Mouse (Mus musculus) liver, adult 10 weeks (tissue): ENCODE results near the gene D10Jhu81e. TPM values are rescaled to one million over a fixed set of nuclear protein-coding genes. Genes with fewer than 3 reads are reported as not detected.

Source experiments
- polyA plus RNA-seq: library from polyadenylated mRNA; stranded (reverse); fragments of 350-450 nt; fragmentation: Illumina TruSeq; extraction: RNeasy Lipid Tissue Mini Kit (QIAGEN cat#74804); gene quantifications from one replicate; pipeline ENCODE4 v1.2.3, GENCODE M21; 2014; ENCODE audit warnings: low read depth, low replicate concordance

The D10Jhu81e gene
- polyA plus RNA-seq = 34.9 TPM

DNA sequence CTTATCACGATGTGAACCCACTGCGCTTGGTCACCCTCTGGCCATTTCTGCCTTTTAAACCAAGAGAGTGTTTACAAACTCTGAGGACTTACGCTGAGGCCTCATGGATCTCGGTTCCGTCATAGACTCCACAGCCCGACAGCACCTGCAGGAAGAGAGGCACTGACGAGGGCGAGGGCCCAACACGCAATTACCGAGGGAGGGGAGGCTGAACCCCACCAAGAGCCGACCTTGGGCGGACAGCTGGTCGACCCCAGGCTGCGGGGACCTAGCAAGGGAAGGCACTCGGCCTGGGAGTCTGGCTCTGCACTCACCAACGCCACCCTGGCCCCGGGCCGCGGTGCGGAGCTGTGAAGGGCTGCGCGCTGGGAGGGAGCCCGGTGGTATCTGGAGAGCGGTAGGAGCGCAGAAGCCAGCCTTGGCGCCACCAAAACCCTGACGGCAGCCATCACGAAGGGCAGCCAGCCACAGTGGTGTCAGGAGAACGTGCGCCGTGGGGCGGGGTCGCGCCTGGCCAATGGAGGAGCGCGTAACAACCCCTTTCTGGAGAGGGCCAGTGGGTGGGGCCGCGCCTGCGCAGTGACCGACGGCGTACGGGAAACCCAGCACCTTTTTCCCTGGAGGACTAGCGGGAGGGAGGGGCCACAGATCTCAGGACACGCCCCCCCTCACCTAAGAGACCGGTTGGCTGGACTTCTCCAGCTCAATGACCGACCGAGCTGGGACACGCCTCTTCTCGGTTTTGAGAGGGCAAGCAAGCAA is at the start of gene D10Jhu81e:
Gene D10Jhu81e, minus strand, starts transcription at position 502 of the 762 bp plus-strand sequence.

DNA sequence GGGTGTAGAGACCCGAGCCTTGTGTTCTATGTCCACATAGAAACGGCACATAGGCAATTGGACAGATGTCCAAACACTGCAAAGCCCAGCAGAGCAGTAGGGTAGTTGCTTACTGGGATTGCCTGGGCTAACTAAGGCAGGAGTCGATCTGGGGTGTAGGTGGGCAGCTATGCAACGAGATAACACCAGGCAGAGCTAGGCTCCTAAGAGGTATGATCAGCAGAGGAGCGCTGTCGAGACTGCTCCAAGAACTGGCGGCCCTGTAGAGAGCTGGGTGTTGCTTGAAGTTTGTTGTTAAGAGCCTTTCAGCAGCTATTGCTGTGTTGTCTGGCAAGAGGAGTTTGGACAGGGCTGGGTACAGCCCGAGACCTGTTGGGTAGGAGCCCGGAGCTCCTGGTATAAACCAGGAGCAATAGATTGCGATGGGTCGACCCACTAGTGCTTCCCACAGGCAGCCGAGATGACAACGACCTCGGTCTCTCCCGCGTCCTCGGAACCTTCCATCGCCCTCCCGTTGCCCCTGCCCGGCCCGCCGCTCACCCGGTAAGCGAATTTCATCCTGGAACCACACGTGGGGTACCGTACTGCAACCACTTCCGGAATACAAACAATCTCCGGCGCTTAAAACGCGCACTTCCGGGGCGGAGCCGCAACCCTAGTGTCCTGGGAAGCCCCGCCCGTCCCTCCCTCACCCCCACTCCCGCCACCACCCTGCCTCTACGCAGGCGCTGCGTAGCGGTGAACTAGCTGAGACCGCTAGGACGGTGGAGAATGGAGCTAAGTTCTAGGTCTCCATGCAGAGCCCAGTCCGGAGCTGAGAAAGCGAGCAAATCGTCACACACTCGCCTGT is 15.2 kb upstream of the D10Jhu81e start, which contains the start of gene Pwp2:
Gene Pwp2, minus strand, starts transcription at position 619 of the 850 bp plus-strand sequence.

Other genes with a start within 250 kb of the D10Jhu81e start
- gene Trpm2, start 199.2 kb downstream of the D10Jhu81e start, polyA plus RNA-seq = 1.7 TPM
- 0.72 TPM for gene 1810043G02Rik, start 191.3 kb downstream of the D10Jhu81e start, polyA plus RNA-seq
- 1.1 TPM for gene Pfkl, start 159.7 kb downstream of the D10Jhu81e start, polyA plus RNA-seq
- gene Dnmt3l, start 127.8 kb downstream of the D10Jhu81e start, polyA plus RNA-seq = not detected
- not detected for gene Aire, start 126.2 kb downstream of the D10Jhu81e start, polyA plus RNA-seq
- 0.48 TPM for gene Icosl, start 100.5 kb downstream of the D10Jhu81e start, polyA plus RNA-seq
- gene Pwp2, start 15.4 kb upstream of the D10Jhu81e start, polyA plus RNA-seq = 1.6 TPM
- 5.0 TPM for gene Trappc10, start 74.9 kb upstream of the D10Jhu81e start, polyA plus RNA-seq
- gene Agpat3, start 182.7 kb upstream of the D10Jhu81e start, polyA plus RNA-seq = 30.5 TPM
- gene Rrp1, start 243.3 kb upstream of the D10Jhu81e start, polyA plus RNA-seq = 19.2 TPM